Mouse (Mus musculus) heart, embryonic 11.5 days (tissue): ENCODE measurements around the gene Ankrd33b. TPM values are rescaled to one million over a fixed set of nuclear protein-coding genes. Genes with fewer than 3 reads are reported as not detected.
A peak's percentile ranks its signal among the peaks of the same experiment; 100 is the strongest.

ENCODE experiments used
- ATAC-seq: fragments of 200-750 bp; cut with Nextera tagmentation; replicated peaks from 2 replicates; pipeline ENCODE4 v1.8.0; 2017; ENCODE audit warnings: moderate library complexity; ENCODE audit not compliant: insufficient number of reproducible peaks, low FRiP score, low TSS enrichment
- H3K27ac ChIP-seq: fragments of 300-500 bp; sonication (generic); 2 replicates; pipeline ENCODE4 v1.5.1; 2014; ENCODE audit warnings: mild to moderate bottlenecking, low read depth, low read length
- H3K27me3 ChIP-seq: fragments of 300-500 bp; sonication (generic); 2 replicates; pipeline ENCODE4 v1.6.1; 2014; ENCODE audit warnings: mild to moderate bottlenecking, low read length, mixed read lengths; ENCODE audit not compliant: control insufficient read depth, insufficient read depth
- H3K36me3 ChIP-seq: fragments of 300-500 bp; sonication (generic); 2 replicates; pipeline ENCODE4 v1.6.1; 2014; ENCODE audit warnings: mild to moderate bottlenecking, low read length, moderate library complexity, mixed read lengths; ENCODE audit not compliant: control insufficient read depth, insufficient read depth
- H3K4me1 ChIP-seq: fragments of 300-500 bp; sonication (generic); 2 replicates; pipeline ENCODE4 v1.6.1; 2014; ENCODE audit warnings: low read length; ENCODE audit not compliant: control insufficient read depth, insufficient read depth
- H3K4me2 ChIP-seq: fragments of 300-500 bp; sonication (generic); 2 replicates; pipeline ENCODE4 v1.6.1; 2014; ENCODE audit warnings: mild to moderate bottlenecking, moderate library complexity
- H3K4me3 ChIP-seq: fragments of 300-500 bp; sonication (generic); 2 replicates; pipeline ENCODE4 v1.5.1; 2014; ENCODE audit warnings: low read depth, low read length
- H3K9ac ChIP-seq: fragments of 300-500 bp; sonication (generic); 2 replicates; pipeline ENCODE4 v1.6.1; 2014; ENCODE audit warnings: mild to moderate bottlenecking, low read depth, low read length, moderate library complexity
- H3K9me3 ChIP-seq: fragments of 300-500 bp; sonication (generic); replicated peaks from 2 replicates; pipeline ENCODE4 v1.6.1; 2016; ENCODE audit warnings: low read length; ENCODE audit not compliant: control insufficient read depth
- WGBS: fragments of 180-500 bp; shearing (Covaris S2); extraction: QIAGEN DNeasy Blood & Tissue Kit; methylation state at CpG from one replicate; pipeline ENCODE4 v1.1.7; 2014; ENCODE audit not compliant: insufficient replicate concordance; 5-methylcytosine and 5-hydroxymethylcytosine counted together
- polyA plus RNA-seq: library from polyadenylated mRNA; unstranded; fragments of >200 nt; fragmentation: Nextera tagmentation; extraction: Ambion mirVana; gene quantifications from 2 replicates; pipeline ENCODE4 v1.2.1, GENCODE M21; 2014

Ankrd33b gene
- polyA plus RNA-seq, 1 experiment from 2014 or later: 2.2 TPM

- Histone ChIP-seq H3K4me3 (no peak overlapping the region), H3K27ac (no peak overlapping the region), H3K4me1 (no peaks in the 10 kb centered on the region; the same call in 1 of the 2 replicates), H3K9me3 (no peaks in the 10 kb centered on the region), H3K9ac (no peak overlapping the region), H3K4me2 (no peak overlapping the region), H3K36me3 (no peaks in the 10 kb centered on the region), H3K27me3 (no peaks in the 10 kb centered on the region)
- 89% methylated on average over 12 of the region's 12 CpGs for WGBS
- no peak for ATAC-seq
Measured at GRCm38 (mm10) chr15:31265845-31266244, 101.7 kb downstream of the Ankrd33b start.

GRCm38 (mm10) chr15:31265404-31265803 is 102.1 kb downstream of the Ankrd33b start:
- WGBS: 93% methylated on average over 8 of the region's 8 CpGs
- Histone ChIP-seq H3K9ac (no peak overlapping the region), H3K4me1 (no peaks in the 10 kb centered on the region; the same call in 1 of the 2 replicates), H3K9me3 (no peaks in the 10 kb centered on the region), H3K4me2 (no peak overlapping the region), H3K4me3 (no peak overlapping the region), H3K27me3 (no peaks in the 10 kb centered on the region), H3K27ac (no peak overlapping the region), H3K36me3 (no peaks in the 10 kb centered on the region)
- 0 out of 2 replicates have a peak, but pooled peaks have one; percentile 43 for ATAC-seq

- H3K9me3 ChIP-seq: no peaks in the 10 kb centered on the region
Measured at GRCm38 (mm10) chr15:31264827-31265226, 102.7 kb downstream of the Ankrd33b start.

GRCm38 (mm10) chr15:31262361-31262760 is 105.2 kb downstream of the Ankrd33b start:
- H3K27me3 ChIP-seq: no peaks in the 10 kb centered on the region
- 61% methylated on average over 9 of the region's 9 CpGs for WGBS
- H3K36me3 ChIP-seq: no peaks in the 10 kb centered on the region
- H3K9me3 ChIP-seq: no peaks in the 10 kb centered on the region
- no peak for ATAC-seq
- no peaks in the 10 kb centered on the region; the same call in 1 of the 2 replicates for H3K4me1 ChIP-seq
- H3K27ac ChIP-seq: no peak overlapping the region
- no peak overlapping the region for H3K4me2 ChIP-seq
- H3K9ac ChIP-seq: no peak overlapping the region
- H3K4me3 ChIP-seq: no peak overlapping the region

More at GRCm38 (mm10) chr15:31264827-31265226, 102.7 kb downstream of the Ankrd33b start:
- H3K27ac ChIP-seq: no peak overlapping the region
- no peak overlapping the region for H3K4me3 ChIP-seq
- H3K4me2 ChIP-seq: no peak overlapping the region
- H3K4me1 ChIP-seq: no peaks in the 10 kb centered on the region; the same call in 1 of the 2 replicates
- no peak overlapping the region for H3K9ac ChIP-seq
- ATAC-seq: peak; percentile 44
- H3K27me3 ChIP-seq: no peaks in the 10 kb centered on the region
- 29% methylated on average over 6 of the region's 6 CpGs for WGBS
- no peaks in the 10 kb centered on the region for H3K36me3 ChIP-seq

- no peaks in the 10 kb centered on the region for H3K36me3 ChIP-seq
- no peak overlapping the region for H3K4me3 ChIP-seq
- no peaks in the 10 kb centered on the region for H3K27me3 ChIP-seq
- peaks cover 1% of the 10 kb centered on the region; the same call in 1 of the 2 replicates for H3K4me1 ChIP-seq
- no peak for ATAC-seq
- H3K9ac ChIP-seq: 0 out of 2 replicates have a peak overlapping the region, but pooled peaks have one; percentile 16
- no peak overlapping the region for H3K4me2 ChIP-seq
- H3K27ac ChIP-seq: no peak overlapping the region
- 73% methylated on average over 10 of the region's 10 CpGs for WGBS
- no peaks in the 10 kb centered on the region for H3K9me3 ChIP-seq
Measured at GRCm38 (mm10) chr15:31261094-31261493, 106.4 kb downstream of the Ankrd33b start.

- H3K4me2 ChIP-seq: no peak overlapping the region
- no peak overlapping the region for H3K4me3 ChIP-seq
- H3K9me3 ChIP-seq: no peaks in the 10 kb centered on the region
- H3K36me3 ChIP-seq: no peaks in the 10 kb centered on the region
- H3K27ac ChIP-seq: no peak overlapping the region
- WGBS: 79% methylated on average over 18 of the region's 18 CpGs
- H3K9ac ChIP-seq: no peak overlapping the region
- no peaks in the 10 kb centered on the region for H3K27me3 ChIP-seq
- ATAC-seq: no peak
- H3K4me1 ChIP-seq: peaks cover 4% of the 10 kb centered on the region; the same call in 1 of the 2 replicates
Measured at GRCm38 (mm10) chr15:31258693-31259439, 108.7 kb downstream of the Ankrd33b start.

- Histone ChIP-seq H3K27ac (no peak overlapping the region), H3K4me1 (peaks cover 4% of the 10 kb centered on the region; the same call in 1 of the 2 replicates), H3K4me3 (no peak overlapping the region), H3K4me2 (no peak overlapping the region), H3K9ac (no peak overlapping the region), H3K36me3 (no peaks in the 10 kb centered on the region), H3K27me3 (no peaks in the 10 kb centered on the region), H3K9me3 (no peaks in the 10 kb centered on the region)
- no peak for ATAC-seq
- 66% methylated on average over 21 of the region's 21 CpGs for WGBS
Measured at GRCm38 (mm10) chr15:31258029-31258692, 109.4 kb downstream of the Ankrd33b start.

GRCm38 (mm10) chr15:31257329-31257728 is 110.2 kb downstream of the Ankrd33b start:
- no peak overlapping the region for H3K4me2 ChIP-seq

More at GRCm38 (mm10) chr15:31257329-31257728, 110.2 kb downstream of the Ankrd33b start:
- Histone ChIP-seq H3K4me1 (peaks cover 7% of the 10 kb centered on the region), H3K36me3 (no peaks in the 10 kb centered on the region), H3K9me3 (no peaks in the 10 kb centered on the region), H3K9ac (no peak overlapping the region), H3K4me3 (no peak overlapping the region), H3K27me3 (no peaks in the 10 kb centered on the region), H3K27ac (no peak overlapping the region)
- WGBS: 91% methylated on average over 1 of the region's 1 CpGs
- no peak for ATAC-seq
